Mouse (Mus musculus): ENCODE measurements around the gene Lrrc51. TPM values are rescaled to one million over a fixed set of nuclear protein-coding genes. Genes with fewer than 3 reads are reported as not detected.

Lrrc51 gene
- 1 to 10 TPM; 1.5 to 5.2 TPM for polyA plus RNA-seq (2017; shearing (Covaris generic))

DNA sequence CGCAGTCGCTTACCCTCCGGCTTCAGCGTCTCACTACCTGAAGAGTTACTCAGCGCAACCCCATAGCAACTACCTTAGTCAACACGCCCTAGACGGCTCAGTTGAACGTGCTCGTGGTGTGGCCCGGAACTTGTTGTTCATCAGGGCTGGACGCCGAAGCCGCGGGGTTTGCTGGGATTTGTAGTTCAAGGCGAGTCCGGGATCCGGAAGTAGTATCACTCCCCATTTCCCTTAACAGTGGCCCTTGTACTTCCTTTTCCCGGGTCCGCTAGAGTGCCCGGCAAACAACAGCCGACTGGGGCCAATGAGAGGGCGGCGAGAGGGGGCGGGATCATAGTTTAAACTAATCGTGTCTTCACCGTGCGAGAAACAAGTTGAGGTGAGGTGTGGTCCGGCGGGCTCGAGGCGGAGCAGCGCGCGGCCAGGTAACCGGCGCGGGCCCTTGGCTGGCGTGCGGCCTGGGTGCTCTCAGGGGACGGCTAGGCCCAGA lies at the start of gene Lrrc51, which contains the start of gene Numa1:
Gene Lrrc51 (minus strand): TSS at position 145 of the 490 bp plus-strand sequence.
Gene Numa1 (plus strand): TSS at position 361 of the 490 bp plus-strand sequence.

DNA sequence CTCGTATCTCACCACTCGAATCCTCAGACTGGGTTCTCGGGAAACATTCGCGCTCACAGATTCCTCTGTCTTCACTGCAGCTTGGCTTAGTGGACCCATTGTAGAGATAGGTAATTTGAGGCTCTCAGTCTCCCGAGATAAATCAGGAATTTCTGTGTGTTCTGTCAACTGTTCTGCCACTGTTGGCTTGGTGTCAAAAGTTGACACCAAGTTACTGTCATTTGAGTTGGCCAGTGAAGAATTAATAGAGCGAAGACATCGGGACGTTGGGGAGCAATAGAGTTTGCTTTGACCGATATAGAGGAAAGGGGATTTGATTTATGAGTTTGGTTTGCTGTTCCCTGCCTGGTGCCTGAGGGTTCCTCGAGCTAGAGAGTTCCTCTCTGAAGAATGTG lies 27.4 kb downstream of the Lrrc51 start, which contains the start of gene Tomt:
Gene Tomt (minus strand): TSS at position 73 of the 395 bp plus-strand sequence.

DNA sequence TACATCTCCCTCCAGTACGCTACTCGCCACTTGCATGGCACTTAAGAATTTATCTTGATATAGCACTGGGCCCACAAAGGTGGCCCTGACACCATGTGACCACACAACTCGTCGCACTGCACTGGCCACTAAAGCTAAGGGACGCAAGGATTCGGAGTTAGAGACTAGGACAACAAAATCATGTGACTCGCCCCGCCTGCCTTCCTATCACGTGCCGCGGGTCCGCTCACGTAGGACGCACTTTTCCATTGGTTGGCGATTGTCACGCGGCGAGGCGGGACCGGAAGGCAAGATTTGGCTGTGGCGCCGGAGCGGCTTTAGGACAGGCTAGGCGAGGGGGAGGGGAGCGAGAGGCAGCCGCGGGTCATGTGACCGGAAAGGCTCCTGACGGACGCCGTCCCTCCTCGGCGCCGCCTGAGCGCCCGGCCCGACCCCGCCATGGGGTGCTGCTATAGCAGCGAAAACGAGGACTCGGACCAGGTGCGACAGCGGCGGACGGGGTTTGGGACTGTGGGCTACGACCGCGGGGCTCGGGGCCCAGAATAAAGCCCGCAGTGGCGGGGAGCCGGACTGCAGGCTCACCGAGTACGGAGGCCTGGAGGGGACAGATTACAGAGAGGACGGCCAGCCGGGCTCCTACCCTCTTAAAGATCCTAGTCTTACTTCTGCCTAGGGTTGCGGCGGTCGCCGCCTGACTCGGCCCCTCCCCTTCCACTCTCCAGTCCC lies 28.0 kb downstream of the Lrrc51 start, which contains the start of gene Lamtor1:
Gene Lamtor1 (plus strand): TSS at position 344 of the 726 bp plus-strand sequence.

GRCm38 (mm10) chr7:101870629-101871028 lies 63.1 kb downstream of the Lrrc51 start, which contains the start of gene Folr1:
Gene Folr1 (minus strand): TSS chr7:101870788.

GRCm38 (mm10) chr7:101863415-101863814 lies 70.3 kb downstream of the Lrrc51 start, which contains the start of gene Anapc15:
Gene Anapc15 (plus strand): TSS chr7:101863715.

Other genes starting within 250 kb of the Lrrc51 start
- not detected for gene Phox2a, start 115.6 kb downstream of the Lrrc51 start, polyA plus RNA-seq (2017; shearing (Covaris generic))
- gene Inppl1, start 95.7 kb downstream of the Lrrc51 start, polyA plus RNA-seq (2017; shearing (Covaris generic)): 10 to 100 TPM in 1 of 2 experiments, 1 to 10 TPM in 1; 9.8 to 13.9 TPM
- gene Folr2, start 76.7 kb downstream of the Lrrc51 start, polyA plus RNA-seq (2017; shearing (Covaris generic)): not detected
- 10 to 100 TPM; 32.1 to 42.4 TPM for gene Anapc15, start 70.2 kb downstream of the Lrrc51 start, polyA plus RNA-seq (2017; shearing (Covaris generic))
- 1 to 10 TPM in 1 of 2 experiments, under 1 TPM in 1; 0.60 to 3.7 TPM for gene Folr1, start 63.1 kb downstream of the Lrrc51 start, polyA plus RNA-seq (2017; shearing (Covaris generic))
- gene Lamtor1, start 28.0 kb downstream of the Lrrc51 start, polyA plus RNA-seq (2017; shearing (Covaris generic)): 100 to 1,000 TPM; 113 to 148 TPM
- under 1 TPM; 0.18 to 0.76 TPM for gene Tomt, start 27.5 kb downstream of the Lrrc51 start, polyA plus RNA-seq (2017; shearing (Covaris generic))
- 100 to 1,000 TPM; 142 to 171 TPM for gene Numa1, start 216 bp upstream of the Lrrc51 start, polyA plus RNA-seq (2017; shearing (Covaris generic))
- 1 to 10 TPM; 6.1 to 7.1 TPM for gene Il18bp, start 84.8 kb upstream of the Lrrc51 start, polyA plus RNA-seq (2017; shearing (Covaris generic))
- gene Rnf121, start 131.6 kb upstream of the Lrrc51 start, polyA plus RNA-seq (2017; shearing (Covaris generic)): 10 to 100 TPM; 15.5 to 24.8 TPM
- gene Xndc1, start 131.6 kb upstream of the Lrrc51 start, polyA plus RNA-seq (2017; shearing (Covaris generic)): 10 to 100 TPM; 21.7 to 32.6 TPM
- 1 to 10 TPM; 1.1 to 1.4 TPM for gene Xntrpc, start 131.8 kb upstream of the Lrrc51 start, polyA plus RNA-seq (2017; shearing (Covaris generic))
- gene Trpc2, start 149.2 kb upstream of the Lrrc51 start, polyA plus RNA-seq (2017; shearing (Covaris generic)): not detected
- gene Art1, start 167.8 kb upstream of the Lrrc51 start, polyA plus RNA-seq (2017; shearing (Covaris generic)): under 1 TPM; 0.24 to 0.78 TPM
- gene Art5, start 175.6 kb upstream of the Lrrc51 start, polyA plus RNA-seq (2017; shearing (Covaris generic)): 1 to 10 TPM; 1.3 to 5.0 TPM
- under 1 TPM; 0.27 to 0.29 TPM for gene Chrna10, start 182.9 kb upstream of the Lrrc51 start, polyA plus RNA-seq (2017; shearing (Covaris generic))